Mouse (Mus musculus): ENCODE data around the gene Ttc28.

Ttc28 gene

DNA sequence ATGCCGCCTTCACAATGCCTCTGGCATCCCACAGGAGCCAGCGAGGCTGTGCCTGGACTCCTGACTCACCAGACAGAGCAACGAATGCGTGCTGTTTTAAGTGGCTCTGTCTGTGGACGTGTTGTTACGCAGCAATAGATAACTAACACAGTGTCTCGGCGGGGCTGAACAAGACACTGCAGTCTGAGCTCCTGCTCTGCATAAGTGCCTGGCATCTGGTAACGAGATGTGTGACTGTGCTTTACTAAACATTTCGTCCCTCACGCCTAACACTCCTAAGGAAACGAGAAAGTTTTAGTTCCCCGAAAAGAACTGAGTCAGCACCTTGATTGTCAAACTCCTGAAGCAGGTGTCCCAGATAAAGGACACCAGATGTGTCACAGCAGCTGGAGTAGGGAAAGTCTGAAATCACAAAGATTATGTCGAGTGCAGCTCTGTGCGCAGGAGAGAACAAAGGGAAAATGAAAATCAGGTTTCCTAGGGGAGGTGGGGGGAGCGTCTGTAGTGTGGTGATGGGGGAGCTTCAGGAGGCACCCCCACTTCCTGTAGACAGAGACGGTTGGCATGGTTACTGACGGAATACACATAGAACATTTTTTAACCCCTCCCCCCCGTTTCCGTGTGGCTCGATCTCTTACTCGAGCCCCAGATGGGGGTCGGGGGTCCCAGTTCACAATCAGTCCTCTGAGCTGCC is 280.2 kb downstream of the Ttc28 start:
- no peak for DNase-seq (ENCODE audit: extremely low read depth, low read depth, low spot score)

DNA sequence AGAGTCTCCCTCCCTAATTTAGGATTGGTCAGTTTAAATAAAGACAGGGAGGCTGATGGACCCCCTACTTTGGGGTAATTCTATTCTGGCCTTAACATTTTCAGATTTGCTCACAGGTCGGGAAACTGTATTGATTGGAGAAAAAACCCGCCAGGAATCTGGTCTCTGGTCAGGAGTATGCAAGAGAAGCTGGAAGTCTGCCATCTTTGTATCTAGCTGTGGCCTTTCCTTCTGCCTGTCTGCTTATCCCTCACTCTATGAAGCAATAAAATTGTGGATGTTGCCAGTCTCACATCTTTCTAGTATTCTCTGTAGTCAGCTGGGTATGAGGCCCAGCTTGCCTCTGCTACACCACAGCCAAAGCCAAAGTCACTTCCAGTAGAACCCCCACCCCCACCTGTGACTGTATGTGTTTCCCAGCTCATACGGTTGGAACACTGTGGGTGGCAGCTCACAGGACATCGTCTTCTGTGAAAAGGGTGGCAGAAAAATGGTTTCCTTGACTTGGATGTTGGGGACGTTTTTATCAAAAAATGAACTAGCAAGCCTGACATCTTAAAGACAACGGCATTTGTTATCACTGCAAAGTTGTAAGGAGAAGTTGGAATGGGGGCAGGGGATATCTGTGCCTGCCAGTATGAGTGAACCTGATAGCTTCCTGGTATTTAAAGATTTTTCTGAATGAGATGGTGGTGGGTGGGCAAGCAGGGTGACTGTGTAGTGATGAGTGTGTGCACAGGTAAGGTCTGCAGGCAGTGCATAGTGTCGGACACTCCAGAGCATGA is 281.7 kb downstream of the Ttc28 start:
- no peak for DNase-seq (ENCODE audit: extremely low read depth, low read depth, low spot score)

- no peak for DNase-seq (ENCODE audit: extremely low read depth, low read depth, low spot score)
Observed at GRCm38 (mm10) chr5:111162857-111163256, 283.3 kb downstream of the Ttc28 start.

GRCm38 (mm10) chr5:111163377-111163776 is 283.8 kb downstream of the Ttc28 start:
- DNase-seq (ENCODE audit: extremely low read depth, low read depth, low spot score), result no peak

- DNase-seq (ENCODE audit: extremely low read depth, low read depth, low spot score), result no peak
Observed at GRCm38 (mm10) chr5:111164348-111164920, 284.8 kb downstream of the Ttc28 start.

- DNase-seq (ENCODE audit: extremely low read depth, low read depth, low spot score), result no peak
Observed at GRCm38 (mm10) chr5:111170383-111170782, 290.8 kb downstream of the Ttc28 start.

DNA sequence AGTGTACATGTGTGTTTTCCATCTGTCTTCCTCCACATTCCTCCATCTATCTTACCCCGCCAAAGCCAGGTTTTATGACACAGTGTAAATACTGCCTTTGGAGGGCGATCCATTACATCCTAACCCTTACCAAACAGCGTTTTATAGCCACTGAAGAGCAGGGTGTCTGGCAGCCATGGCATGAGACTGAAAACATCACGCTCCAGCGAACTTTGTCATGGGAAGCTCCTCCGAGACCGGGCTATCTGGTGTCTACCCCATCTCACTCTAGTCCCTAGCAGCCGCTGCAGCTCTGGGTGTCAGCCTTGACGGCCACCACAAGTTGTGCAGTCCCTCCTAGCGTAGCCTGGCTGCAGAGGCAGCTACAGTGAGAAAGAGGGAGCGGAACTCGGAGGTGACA is 295.8 kb downstream of the Ttc28 start:
- DNase-seq (ENCODE audit: extremely low read depth, low read depth, low spot score), result no peak

GRCm38 (mm10) chr5:111175842-111176241 is 296.2 kb downstream of the Ttc28 start:
- no peak for DNase-seq (ENCODE audit: extremely low read depth, low read depth, low spot score)

- no peak for DNase-seq (ENCODE audit: extremely low read depth, low read depth, low spot score)
Observed at GRCm38 (mm10) chr5:111176441-111176840, 296.8 kb downstream of the Ttc28 start.

DNA sequence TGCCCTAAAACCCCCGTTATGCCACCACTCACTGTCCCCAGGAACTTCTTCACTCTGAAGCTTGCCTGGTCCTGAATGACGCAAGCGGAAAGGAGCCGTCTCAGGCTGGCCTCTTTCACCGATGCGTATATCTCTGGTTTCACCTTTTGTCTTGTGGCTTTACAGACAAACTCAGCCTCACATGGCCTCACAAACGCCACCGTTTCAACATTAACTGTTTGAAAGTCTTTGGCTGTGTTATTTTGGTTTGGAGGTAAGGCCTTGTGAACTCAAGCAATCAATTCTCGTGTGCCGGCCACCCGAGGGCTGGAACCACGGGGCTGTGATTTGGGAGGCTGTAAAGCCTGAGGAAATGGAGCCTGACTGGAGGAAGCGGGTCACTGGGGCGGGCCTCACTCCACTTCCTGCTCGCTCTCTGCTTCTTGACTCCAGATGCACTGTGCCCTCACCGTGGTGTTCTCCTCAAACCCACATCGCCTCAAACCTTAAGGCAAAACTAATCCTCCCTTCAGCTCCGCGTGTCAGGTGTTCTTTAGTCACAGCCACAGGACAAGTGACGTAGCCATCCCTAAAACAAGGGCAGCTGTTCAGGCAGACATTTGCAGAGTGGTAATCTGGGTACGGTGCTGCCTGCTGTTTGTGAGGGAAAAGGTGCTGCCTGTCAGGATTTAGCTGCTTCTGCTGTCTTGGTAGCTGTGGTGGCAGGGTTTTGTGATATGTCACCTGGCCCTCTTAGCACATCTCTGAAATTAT is 298.9 kb downstream of the Ttc28 start:
- DNase-seq (ENCODE audit: extremely low read depth, low read depth, low spot score), result no peak

DNA sequence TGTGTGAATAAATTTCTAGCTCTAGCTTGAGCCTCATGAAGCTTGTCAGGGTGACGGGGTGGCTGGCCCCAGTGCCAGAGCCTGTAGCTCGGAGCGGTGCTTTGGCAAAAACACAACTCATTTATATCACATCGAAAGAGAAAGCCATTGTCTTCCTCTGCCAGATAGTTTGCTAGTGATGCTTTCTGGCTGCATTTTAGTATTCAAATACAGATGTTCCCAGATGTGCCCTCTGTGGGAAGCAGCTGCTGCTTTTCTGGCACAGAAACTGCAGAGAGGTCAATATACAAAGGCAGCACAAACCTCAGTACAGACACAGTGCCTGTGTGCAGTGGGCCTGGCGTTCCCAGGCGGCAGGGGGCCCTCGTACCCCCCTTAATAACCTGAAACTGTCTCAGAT is 300.0 kb downstream of the Ttc28 start:
- no peak for DNase-seq (ENCODE audit: extremely low read depth, low read depth, low spot score)

DNA sequence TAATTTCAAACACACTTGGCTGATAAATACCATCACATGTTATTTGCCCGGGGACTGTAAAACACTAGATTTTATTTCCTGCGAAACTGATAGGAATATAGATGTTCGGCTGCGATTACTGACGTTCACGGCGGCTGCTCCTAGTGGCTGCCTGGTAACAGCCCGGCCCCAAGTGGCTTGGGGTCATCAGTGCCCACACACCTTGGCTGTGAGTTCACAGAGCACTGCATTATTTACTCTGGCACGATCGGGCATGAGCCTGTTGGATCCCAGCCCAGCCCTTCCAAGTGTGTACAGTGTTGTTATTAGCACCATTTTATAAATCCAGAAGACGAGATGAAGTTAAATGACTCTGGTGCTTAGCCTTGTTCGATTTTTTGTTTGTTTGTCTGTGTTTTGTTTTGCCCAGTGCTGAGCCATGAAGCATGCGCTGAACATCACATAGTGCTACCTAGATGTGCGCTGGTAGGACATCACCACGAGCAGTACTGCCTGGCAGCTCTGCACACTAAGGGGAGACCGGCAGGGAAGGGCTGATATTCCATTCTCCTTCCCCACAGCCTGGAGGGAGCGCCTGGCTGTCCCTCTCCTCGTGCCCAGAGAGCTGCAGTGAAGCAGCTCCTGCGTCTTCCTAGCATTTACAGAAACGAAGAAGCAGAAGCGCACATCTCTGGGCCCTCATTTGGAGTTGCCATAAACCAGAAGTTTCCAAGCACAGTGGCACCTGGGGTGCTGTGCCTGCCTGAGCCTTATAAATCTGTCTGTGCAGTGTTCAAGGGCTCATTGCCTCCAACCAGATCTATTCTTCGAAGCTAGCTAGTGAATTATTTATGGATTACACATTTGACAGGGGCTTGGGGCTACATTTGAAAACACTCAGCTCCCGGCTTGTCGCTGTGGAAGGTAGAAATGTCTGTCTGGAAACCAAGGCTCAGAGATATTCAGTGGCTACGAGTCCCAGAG is 300.8 kb downstream of the Ttc28 start:
- no peak for DNase-seq (ENCODE audit: extremely low read depth, low read depth, low spot score)

- no peak for DNase-seq (ENCODE audit: extremely low read depth, low read depth, low spot score)
Observed at GRCm38 (mm10) chr5:111181204-111181912, 301.8 kb downstream of the Ttc28 start.

DNA sequence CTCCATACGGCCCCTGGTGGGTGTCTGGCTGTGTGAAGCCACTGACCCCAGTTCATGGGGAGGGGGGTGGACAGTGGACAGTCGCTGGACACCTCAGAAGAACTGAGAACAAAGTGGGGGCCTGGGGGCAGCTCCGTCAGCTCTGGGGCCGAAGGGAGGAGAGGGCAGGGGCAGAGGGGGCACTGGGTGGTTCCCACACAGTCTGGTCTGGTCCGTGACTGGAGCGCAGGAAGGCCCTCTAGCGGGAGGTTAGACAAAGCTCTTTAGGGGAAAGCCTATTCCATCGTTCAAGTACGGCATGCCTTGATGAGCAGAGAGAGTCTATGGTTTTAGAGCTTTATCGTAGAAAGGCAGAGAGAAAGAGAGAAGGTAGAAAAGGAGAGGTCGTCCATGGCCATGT is 307.0 kb downstream of the Ttc28 start:
- no peak for DNase-seq (ENCODE audit: extremely low read depth, low read depth, low spot score)

GRCm38 (mm10) chr5:111191972-111192371 is 312.4 kb downstream of the Ttc28 start:
- no peak for DNase-seq (ENCODE audit: extremely low read depth, low read depth, low spot score)

DNA sequence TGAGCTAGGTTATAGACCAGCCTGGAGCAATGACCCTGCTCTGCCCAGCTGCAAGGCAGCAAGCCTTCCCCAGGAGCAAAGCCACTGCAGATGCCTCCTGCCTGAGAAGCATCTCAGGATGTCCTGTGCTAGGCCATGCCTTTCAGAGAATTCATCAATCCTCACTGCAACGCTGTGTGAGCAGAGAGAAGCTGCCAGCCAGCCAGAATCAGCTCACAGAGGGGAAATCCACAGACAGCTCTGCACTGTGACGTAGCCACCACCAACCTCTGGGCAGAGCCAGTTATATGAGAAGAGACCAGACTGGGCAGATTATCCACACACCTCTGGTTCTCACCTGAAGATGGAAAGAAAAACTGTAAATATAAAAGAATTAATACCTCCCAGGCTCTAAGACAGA is 315.2 kb downstream of the Ttc28 start:
- no peak for DNase-seq (ENCODE audit: extremely low read depth, low read depth, low spot score)

DNA sequence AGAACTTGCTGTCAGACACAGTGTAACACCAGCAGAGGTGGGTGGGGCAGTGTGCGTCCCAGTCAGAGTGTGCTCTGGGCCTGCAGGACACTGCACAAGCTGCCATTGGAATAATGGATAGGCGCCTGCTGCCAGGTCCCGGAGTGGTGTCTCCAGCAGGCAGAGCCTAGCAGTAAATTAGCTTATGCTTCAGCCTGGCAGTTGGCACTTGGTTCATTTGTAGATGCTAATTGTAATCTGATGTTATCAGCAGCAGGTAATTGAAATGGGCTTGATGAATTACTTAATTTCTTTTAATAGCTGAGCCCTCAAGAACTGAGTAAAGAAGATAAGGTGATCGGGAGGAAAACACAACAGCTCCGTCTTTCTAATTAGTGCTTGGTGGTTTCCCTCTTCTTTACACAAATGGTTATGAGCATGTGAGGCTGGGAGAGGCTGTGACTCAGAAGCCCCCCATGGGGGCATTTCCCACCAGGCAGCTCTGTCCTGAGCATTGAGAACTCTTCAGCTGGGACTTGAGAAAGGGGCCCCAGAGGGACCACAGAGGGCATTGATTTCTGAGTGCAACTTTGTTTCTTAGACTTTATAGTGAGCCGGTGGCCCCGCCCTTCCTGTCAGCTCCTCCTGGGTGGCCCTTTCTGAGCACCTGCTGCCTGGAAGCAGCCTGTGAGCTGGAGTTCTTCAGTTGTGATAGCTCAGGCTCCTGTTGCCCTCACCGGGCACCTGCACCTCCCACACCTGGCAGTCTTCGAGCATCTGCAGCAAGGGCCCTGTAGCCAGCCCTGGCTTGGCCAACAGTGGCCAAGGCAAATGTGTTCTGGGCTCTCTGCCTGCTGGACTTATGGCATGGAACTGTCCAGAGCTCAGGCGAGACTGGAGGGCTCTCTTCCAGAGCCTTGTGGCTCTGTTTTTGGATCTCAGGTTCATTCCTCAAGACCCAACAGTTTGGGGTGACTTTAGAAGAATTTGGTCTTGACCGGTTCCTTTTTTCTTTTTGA is 316.2 kb downstream of the Ttc28 start:
- DNase-seq (ENCODE audit: extremely low read depth, low read depth, low spot score), result peak; percentile 90

GRCm38 (mm10) chr5:111197727-111198126 is 318.1 kb downstream of the Ttc28 start:
- DNase-seq (ENCODE audit: extremely low read depth, low read depth, low spot score), result no peak

Data from fat pad, adult 2 months (tissue).